Mouse (Mus musculus): ENCODE data around the gene Kdelr1.

The Kdelr1 gene

DNA sequence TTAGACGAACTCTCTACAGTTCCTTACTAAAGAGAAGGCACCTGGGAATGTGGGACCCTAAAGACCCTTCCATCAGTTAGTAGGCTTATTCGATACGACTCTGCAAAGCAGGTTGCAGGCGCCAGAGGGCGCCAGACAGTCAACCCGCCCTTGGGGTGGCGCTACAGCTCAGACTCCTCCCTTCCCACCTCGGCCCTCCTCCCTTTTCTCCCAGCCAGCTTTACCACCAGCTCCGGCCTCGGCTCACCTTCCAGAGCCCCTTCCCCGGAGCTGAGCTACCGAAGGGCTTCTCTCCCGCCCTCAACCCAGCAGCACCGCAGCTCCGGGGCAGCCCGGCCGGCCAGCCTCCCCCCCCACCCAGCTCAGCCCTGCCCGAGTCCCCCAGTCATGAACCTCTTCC is at the start of gene Kdelr1:
Gene Kdelr1 (plus strand): TSS at position 149 of the 400 bp plus-strand sequence.
- ChIA-PET POLR2A (interaction anchor here (0.6 to 5.1 kb wide), 78 partner anchors 9 to 1759 kb away, joined by 3 to 68 read pairs (median 5); partner anchors contain the start of genes Cyth2 (in 3 of the 4), Sphk2 (in 3 of the 4), Syngr4 (in 3 of the 4) and Tmem143 (in 3 of the 4)), CTCF (interaction anchor here (0.6 to 3.0 kb wide), 49 partner anchors 9 to 921 kb away, joined by 3 to 32 read pairs (median 5); partner anchors contain the start of genes Syngr4 (in 2 of the 4), Tmem143 (in 2 of the 4), Ccdc114 (in 1 of the 4) and Cyth2 (in 1 of the 4))

DNA sequence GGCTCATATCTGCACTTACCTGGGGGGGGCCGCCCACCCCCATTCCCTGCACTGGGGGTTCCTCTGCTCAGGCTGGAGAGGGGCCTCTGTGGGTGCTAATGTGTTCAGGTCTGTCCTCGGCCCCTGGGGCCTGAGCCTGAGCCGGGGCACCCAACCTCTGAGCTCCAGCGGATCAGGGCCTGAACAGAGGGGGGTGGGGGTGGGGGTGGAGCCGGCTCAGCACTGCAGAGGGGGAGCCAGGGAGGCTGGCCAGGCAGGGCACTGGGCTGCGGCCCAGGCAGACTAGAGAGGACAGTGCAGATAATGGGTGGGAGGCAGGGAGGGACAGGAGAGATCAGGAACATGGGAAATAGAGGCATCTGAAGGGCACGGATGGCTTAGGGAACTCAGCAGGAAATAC is 48.0 kb upstream of the Kdelr1 start, which contains the start of gene Kcnj14:
Gene Kcnj14 (minus strand): TSS at position 185 of the 400 bp plus-strand sequence.
- POLR2A ChIA-PET, result interaction anchor here in 3 of 4 experiments (0.6 to 4.3 kb wide), 5 partner anchors 9 to 24 kb away, joined by 3 to 33 read pairs (median 7); partner anchors contain the start of gene Cyth2 (in 3 of the 3)

DNA sequence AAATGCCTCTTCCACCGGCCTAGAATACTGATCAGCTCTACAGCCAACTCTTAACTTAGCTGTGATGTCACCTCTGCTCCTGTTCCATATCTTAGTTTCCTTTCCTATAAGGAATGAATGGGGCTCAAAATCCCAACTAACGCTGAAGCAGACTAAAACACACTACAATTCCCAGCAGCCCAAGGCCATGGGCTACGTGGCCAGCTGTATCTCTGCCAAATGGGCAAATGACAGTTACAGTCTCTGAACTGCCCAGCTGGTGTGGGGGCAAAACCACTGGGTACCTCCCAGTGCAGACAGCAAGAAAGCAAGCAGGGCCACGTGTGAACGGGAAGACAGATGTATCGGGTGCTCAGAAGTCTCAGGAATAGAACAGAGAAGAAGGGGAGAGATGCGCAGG is 45.9 kb upstream of the Kdelr1 start:
- POLR2A ChIA-PET, result interaction anchor here in 3 of 4 experiments (0.8 to 4.2 kb wide), 8 partner anchors 11 to 107 kb away, joined by 3 to 33 read pairs (median 3); partner anchors contain the start of gene Cyth2 (in 2 of the 3)

More for the DNA sequence above, 48.0 kb upstream of the Kdelr1 start, which contains the start of gene Kcnj14:
- CTCF ChIA-PET, result interaction anchor here in 2 of 4 experiments (1.2 to 1.6 kb wide), 2 partner anchors 23 kb away, joined by 3 to 5 read pairs; no protein-coding TSS in a partner anchor

DNA sequence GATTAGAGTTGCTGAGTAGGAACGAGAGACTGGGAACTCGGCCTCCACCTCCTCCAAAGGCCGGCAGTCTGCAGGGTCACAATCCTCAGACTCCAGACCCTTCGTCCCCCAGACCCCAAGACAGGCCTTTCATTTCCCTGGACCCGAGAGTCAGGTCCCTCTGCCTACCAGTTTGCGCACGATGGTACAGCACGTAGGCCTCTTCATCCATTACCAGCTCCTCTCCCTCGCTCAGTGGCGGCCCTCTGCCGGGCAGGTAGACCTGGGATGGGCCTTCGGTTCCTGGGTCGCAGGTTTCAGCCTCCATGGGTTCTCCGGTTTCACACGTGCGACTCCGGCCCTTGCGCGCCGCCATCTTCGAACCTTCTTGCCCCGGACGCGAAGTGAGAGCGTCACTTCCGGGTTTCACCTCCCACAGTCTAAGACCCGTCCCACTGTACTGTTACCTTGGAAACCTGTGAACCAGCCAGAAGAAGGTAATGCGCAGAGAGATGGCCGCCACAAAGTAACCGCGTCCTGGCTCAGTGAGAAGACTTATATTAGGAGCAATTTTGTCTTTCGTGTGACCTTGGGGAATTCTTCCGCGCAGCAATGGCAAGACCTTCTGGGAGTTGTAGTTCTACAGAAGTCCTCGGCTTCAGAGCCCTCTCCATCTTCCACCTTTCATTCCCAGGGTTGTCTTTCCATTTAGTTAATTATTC is 42.0 kb upstream of the Kdelr1 start, which contains the start of gene Grwd1:
Gene Grwd1 (minus strand): TSS at position 518 of the 701 bp plus-strand sequence.
- ChIA-PET POLR2A (interaction anchor here in 2 of 4 experiments (0.7 to 2.7 kb wide), 13 partner anchors 10 to 113 kb away, joined by 3 to 26 read pairs (median 7); partner anchors contain the start of genes Cyth2 (in 2 of the 2), Kdelr1 (in 1 of the 2), Sphk2 (in 1 of the 2) and Syngr4 (in 1 of the 2)), CTCF (no interaction called here)

More for the DNA sequence above, 45.9 kb upstream of the Kdelr1 start:
- CTCF ChIA-PET, result interaction anchor here in 1 of 4 experiments (0.8 kb wide), 1 partner anchor 25 kb away, joined by 5 read pairs; no protein-coding TSS in a partner anchor

DNA sequence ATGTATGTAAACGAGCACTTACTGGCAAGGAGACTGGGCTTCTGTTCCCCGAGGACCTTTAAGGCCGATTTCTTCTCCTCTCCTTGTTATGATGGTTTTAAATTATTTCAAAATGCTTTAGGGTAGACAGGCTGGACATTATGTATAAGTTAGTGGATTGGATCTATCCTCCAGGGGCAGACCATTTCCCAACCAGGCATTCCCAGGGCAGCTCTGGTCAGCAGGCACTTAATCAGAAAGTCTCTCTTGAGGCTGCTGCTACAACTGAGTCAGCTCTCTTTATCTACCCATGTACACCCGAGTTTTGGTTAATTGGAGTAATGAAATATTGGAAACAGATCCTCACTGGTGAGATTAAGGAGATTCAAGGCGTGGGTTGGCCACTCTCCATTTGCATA is 41.4 kb upstream of the Kdelr1 start:
- ChIA-PET POLR2A (interaction anchor here in 1 of 4 experiments (2.1 to 2.7 kb wide), 5 partner anchors 11 to 113 kb away, joined by 7 to 26 read pairs (median 9); partner anchors contain the start of genes Kdelr1 and Sphk2), CTCF (no interaction called here)

DNA sequence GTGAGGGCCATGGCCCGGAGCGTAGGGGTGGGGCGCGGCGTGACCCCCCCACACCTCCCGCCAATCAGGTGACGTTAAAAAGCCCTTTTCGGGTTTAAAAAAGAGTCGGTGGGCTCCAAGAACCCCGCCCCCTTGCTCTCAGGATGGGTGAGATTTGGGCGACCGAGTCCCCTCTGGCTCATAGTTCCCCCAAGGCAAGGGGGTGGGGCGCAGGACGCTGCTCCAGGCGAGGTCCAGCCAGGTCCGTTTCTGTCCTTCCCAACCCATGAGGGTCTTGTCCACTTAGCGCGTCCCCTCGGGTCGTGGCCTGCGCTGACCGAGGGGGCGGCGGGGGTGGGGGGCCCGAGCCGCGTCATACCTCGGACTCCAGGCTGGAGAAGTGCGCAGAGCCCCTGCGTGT is 40.1 kb upstream of the Kdelr1 start:
- ChIA-PET CTCF (interaction anchor here in 1 of 4 experiments (1.4 kb wide), 1 partner anchor 31 kb away, joined by 7 read pairs; no protein-coding TSS in a partner anchor), POLR2A (interaction anchor here (0.9 to 1.3 kb wide), 5 partner anchors 10 to 115 kb away, joined by 3 to 5 read pairs (median 3); partner anchors contain the start of genes Cyth2 (in 2 of the 4), Kdelr1 (in 1 of the 4) and Sphk2 (in 1 of the 4))

DNA sequence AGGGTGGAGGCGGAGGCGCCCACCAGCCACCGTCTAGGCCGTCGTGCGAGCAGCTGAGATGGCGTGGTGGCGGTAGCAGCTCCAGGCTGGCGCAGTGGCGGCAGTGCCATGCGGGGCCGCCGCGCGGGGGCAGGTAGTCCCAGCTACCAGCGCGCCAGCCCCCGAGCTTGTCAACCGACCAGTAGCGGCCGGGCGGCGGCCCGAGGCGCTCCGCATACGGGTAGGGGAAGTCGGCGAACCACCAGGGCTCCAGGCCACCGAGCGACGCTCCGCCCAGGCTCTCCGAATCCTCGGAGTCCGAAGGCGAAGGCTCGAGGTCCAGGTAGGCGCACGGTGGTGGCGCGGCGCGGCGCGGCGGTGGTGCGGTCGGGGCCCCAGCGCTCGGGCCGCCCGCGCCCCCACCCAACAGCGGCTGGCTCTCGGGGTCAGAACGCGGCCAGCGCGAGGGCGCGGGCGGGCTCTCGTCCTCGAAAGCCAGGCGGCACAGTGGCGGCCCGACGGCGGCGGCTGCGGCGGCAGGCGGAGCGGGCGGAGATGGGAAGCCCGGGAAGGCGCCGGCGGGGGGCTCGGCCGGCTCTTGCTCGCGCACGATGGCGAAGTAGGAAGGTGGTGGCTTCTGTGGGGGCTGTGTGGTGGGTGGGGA is 39.3 kb upstream of the Kdelr1 start:
- ChIA-PET CTCF (interaction anchor here in 1 of 4 experiments (1.4 kb wide), 1 partner anchor 32 kb away, joined by 7 read pairs; no protein-coding TSS in a partner anchor), POLR2A (interaction anchor here (0.7 to 1.3 kb wide), 6 partner anchors 10 to 116 kb away, joined by 3 to 5 read pairs (median 3); partner anchors contain the start of genes Cyth2 (in 2 of the 4), Kdelr1 (in 2 of the 4) and Sphk2 (in 1 of the 4))

DNA sequence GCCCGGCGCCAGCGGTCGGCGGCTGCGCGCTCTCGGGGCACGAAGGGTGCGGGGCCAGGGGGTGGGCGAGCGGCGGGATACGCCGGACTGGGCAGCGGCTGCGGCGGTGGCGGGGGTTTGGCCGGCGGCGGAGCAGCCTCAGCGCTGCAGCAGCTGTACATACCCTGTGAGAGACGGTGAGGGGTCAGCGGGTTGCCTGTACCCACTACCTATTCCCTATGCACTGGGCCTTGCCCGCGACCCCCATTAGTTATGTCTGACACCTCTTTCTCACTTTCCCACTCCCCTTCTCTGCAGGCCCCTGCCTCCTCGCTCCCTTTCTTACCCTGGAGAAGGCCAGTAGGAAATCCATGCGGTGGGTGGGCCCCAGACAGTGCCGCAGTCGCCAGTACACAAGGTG is 38.6 kb upstream of the Kdelr1 start:
- ChIA-PET CTCF (interaction anchor here in 1 of 4 experiments (0.5 to 0.6 kb wide), 2 partner anchors 94 to 229 kb away, joined by 3 to 4 read pairs; no protein-coding TSS in a partner anchor), POLR2A (no interaction called here)

DNA sequence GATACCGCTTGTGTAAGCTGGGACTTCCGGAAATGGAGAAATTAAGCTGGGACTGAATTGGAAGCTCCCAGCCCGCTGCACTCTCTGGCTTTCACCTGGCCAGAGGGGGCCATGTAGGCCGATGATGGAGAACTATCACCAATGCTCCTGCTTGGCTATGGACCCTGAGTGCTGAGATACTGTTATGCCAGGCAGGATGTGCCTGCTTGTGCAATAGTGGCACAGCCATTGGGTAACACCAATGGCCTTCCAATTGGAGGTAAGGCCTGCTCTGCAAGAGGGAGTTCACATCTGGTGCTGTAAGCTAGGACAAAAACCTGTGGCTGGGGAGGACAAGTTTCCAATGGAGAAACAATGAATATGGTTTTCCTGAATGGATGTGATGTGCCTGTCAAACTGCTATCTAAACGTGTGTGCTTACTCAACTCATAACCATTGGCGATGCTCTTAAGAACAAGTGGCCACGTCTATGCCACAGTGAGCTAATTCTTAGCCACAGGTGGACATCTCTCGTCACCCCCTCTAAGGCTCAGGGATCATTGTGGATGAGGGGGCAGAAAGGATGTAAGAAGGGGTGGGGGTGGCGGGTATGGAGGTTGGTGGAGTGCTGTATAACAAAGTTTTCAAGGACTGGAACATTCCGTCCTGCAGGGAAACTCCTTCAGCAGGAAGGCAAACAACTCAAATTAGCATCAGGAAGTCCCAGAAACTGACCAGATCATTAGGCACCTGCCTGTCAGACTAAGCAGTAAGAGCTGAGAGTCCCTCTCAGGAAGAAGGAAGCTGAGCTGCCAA is 29.4 kb upstream of the Kdelr1 start:
- CTCF ChIA-PET, result interaction anchor here in 3 of 4 experiments (0.7 kb wide), 3 partner anchors 42 to 344 kb away, joined by 3 to 4 read pairs (median 3); no protein-coding TSS in a partner anchor
- POLR2A ChIA-PET, result interaction anchor here in 2 of 4 experiments (0.6 to 1.2 kb wide), 3 partner anchors 10 to 94 kb away, joined by 3 read pairs; no protein-coding TSS in a partner anchor

DNA sequence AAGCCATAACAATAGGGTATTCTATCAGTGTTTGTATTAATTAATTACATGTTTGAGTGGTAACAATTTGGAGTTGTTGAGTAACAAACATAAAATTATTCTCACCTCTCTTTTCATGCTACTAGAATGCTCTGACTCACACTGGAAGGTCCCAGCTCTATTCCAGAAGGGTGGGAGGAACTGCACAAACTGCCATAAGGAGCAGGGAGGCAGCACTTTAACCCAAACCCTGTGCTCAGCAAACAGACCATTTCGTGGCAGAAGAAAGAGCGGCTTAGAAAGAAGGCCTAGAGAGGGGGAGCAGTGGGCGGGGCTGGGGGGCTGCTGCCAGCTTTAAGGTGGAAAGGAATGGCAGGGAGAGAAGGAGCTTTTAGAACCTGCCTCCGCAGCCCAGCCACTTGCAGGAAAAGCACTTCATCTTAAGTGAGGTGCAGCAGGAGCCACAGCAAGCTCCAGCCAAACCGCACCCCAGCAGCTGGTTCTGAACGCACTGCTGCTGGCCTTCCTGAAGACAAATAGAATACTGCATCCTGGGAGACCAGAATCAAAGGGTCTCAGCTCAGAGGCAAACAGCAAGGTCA is 24.0 kb upstream of the Kdelr1 start:
- ChIA-PET CTCF (interaction anchor here in 2 of 4 experiments (0.5 to 1.2 kb wide), 2 partner anchors 76 to 93 kb away, joined by 3 to 5 read pairs; partner anchors contain the start of gene Ccdc114 (in 1 of the 2)), POLR2A (interaction anchor here in 2 of 4 experiments (0.5 to 3.2 kb wide), 7 partner anchors 9 to 34 kb away, joined by 4 to 12 read pairs (median 5); partner anchors contain the start of genes Kdelr1 (in 2 of the 2), Cyth2 (in 1 of the 2) and Grin2d (in 1 of the 2))

DNA sequence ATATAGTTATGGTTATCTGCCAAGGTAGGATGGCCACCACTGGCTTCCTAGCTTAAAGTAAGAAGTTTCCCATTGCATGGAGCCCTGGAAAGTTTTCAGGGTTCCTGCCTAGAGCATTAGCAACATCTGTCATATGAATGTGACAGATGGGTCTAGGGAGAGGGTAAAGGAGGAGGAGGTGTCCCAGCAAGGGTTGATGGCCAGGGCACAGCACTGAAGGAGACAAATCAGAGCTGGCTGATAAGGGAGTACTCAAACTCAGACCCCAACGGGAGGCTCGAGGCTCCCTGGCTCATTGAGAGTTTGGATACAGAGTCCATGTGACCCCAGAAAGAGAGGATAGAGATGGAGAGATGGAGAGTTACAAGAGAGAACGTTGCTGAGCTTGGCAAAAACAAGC is 21.9 kb upstream of the Kdelr1 start:
- ChIA-PET CTCF (interaction anchor here in 1 of 4 experiments (0.6 kb wide), 1 partner anchor 1701 kb away, joined by 3 read pairs; no protein-coding TSS in a partner anchor), POLR2A (interaction anchor here in 1 of 4 experiments (2.9 kb wide), 1 partner anchor 22 kb away, joined by 8 read pairs; the partner anchor contains the start of gene Kdelr1)

DNA sequence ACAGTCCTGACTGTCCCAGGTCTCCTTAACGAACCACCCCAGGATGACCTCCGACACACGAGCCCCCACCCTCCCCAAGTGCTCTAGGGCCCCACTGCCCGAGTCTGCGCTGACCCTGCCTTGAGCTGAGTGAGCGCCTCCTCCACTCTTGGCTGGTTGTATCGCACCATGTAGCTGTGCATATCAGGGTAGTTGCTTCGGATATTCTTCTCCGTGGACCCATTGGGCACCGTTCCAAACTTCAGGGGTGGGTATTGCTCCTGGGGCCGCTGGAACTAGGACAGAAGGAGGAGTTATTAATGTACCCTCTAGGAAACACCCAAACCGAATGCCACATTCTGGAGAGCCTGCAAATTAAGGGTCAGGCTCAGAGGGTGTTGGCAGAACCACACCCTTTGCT is 19.5 kb upstream of the Kdelr1 start:
- ChIA-PET CTCF (interaction anchor here in 1 of 4 experiments (0.5 to 0.6 kb wide), 2 partner anchors 85 to 89 kb away, joined by 3 to 7 read pairs; no protein-coding TSS in a partner anchor), POLR2A (interaction anchor here in 1 of 4 experiments (1.1 to 1.4 kb wide), 2 partner anchors 14 to 20 kb away, joined by 3 read pairs; partner anchors contain the start of gene Kdelr1)

DNA sequence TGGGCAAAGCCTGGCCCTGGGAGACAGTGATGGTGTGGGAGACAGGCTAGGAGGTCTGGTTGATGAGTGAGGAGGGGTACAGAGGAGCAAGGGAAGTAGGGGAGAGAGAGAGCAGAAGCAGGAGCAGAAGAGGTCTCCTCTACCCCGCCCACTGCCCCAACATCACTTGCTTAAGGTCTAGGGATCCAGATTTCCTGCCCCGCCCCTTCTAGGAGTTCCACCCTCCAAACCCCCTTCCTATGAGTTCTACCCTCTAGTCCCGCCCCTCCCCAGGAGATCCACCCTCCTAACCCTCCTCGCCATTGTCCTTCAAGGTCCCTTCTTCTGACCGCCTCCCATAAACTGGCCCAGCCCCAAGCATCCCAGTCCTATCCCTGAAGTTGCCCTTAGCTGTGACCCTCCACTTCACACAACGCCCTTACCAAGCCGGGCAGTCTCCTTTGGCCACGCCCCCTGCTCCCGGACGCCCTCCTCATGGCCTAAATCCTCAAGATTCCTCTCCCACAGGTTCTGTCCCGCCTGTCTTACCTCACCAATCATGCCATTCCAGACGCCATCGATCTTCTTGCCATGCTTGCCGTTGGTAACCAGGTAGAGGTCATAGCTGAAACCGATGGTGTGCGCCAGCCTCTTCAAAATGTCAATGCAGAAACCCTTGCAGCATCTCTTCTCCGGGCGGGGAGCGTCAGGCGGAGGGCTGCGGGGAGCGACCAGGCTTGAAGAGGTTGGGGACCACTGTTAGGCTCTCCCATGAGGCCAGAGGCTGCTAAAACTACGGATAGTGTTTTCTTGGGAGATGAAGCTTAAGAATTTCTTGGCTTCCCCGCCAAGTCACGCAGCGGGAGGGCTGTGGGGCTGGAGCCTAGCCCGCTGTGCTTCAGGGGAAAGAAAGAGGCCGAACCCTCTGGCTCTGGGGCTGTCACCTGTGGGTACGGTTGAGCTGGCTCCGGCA is 15.3 kb upstream of the Kdelr1 start:
- POLR2A ChIA-PET, result interaction anchor here in 3 of 4 experiments (0.5 to 2.9 kb wide), 12 partner anchors 8 to 140 kb away, joined by 3 to 12 read pairs (median 4); partner anchors contain the start of genes Kdelr1 (in 2 of the 3), Syngr4 (in 1 of the 3) and Tmem143 (in 1 of the 3)
- CTCF ChIA-PET, result interaction anchor here in 3 of 4 experiments (0.5 to 1.5 kb wide), 6 partner anchors 15 to 764 kb away, joined by 3 to 4 read pairs (median 3); partner anchors contain the start of gene Kdelr1 (in 1 of the 3)

DNA sequence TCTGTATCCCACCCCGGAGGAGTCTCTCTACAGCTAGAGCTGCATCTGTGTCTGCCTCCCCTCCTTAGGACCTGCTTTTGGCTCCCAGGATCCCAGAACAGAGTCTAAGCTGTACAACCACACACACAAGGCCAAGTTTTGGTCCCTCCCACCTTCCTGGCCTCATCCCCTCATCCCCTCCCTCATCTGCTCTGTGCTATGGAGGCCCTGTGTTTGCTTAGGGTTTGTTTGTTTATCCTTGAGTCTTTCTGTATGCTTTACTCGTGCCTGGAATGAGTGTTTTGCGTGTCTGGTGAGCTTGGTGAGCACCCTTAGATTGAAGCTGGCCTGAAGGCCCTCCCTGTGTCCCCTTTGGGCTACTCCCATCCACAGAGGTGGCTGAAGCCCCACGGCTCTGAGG is 13.6 kb upstream of the Kdelr1 start:
- POLR2A ChIA-PET, result interaction anchor here in 3 of 4 experiments (0.7 to 2.9 kb wide), 9 partner anchors 10 to 333 kb away, joined by 3 to 12 read pairs (median 5); partner anchors contain the start of genes Kdelr1 (in 2 of the 3), Cyth2 (in 1 of the 3), Plekha4 (in 1 of the 3) and Ppp1r15a (in 1 of the 3)
- CTCF ChIA-PET, result interaction anchor here in 2 of 4 experiments (0.7 to 1.1 kb wide), 3 partner anchors 14 to 84 kb away, joined by 3 read pairs; partner anchors contain the start of gene Kdelr1 (in 1 of the 2)

DNA sequence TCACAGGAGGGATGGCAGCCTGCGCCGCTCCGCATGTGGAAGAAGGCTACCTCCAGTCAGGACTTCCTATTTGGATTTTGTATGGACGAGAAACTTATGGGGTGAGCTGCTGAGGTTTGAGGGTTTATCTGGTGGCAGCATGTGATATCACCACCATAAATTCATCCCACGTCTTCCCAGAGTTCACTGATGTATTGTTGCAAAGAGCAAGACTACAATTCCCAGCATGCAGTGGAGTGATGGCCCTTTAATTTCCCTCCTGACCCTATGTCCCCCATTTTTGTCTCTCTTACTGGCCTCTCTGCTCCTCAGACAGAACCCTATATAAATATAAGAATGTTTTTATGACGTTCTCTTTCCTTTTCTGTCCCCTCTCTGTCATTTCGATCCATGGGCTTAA is 9.8 kb upstream of the Kdelr1 start:
- POLR2A ChIA-PET, result interaction anchor here in 2 of 4 experiments (0.8 to 3.0 kb wide), 10 partner anchors 10 to 117 kb away, joined by 3 to 16 read pairs (median 5); partner anchors contain the start of genes Kdelr1 (in 2 of the 2), Syngr4 (in 2 of the 2), Tmem143 (in 2 of the 2) and Cyth2 (in 1 of the 2)
- CTCF ChIA-PET, result interaction anchor here in 2 of 4 experiments (1.0 to 1.5 kb wide), 5 partner anchors 10 to 123 kb away, joined by 3 to 5 read pairs (median 4); partner anchors contain the start of gene Kdelr1 (in 2 of the 2)

Measured in embryonic stem cell, embryonic (primary cell).